Mouse (Mus musculus) cerebellum, adult 2 months (tissue): ENCODE data around the gene Olfr1219.

ENCODE experiments used
- CTCF ChIP-seq: fragments of 200-500 bp; IDR thresholded peaks from 2 replicates; pipeline ENCODE4 v1.5.1; 2011; ENCODE audit warnings: low read depth, mild to moderate bottlenecking, control low read depth, low read length, moderate library complexity, borderline replicate concordance; ENCODE audit not compliant: insufficient read depth
- POLR2A ChIP-seq: fragments of 200-500 bp; IDR thresholded peaks from 2 replicates; pipeline ENCODE4 v1.6.1; 2011; ENCODE audit warnings: low read length, control low read depth, borderline replicate concordance; ENCODE audit not compliant: insufficient read depth

- TF ChIP-seq POLR2A (no peak), CTCF (no peak)
Observed at GRCm38 (mm10) chr2:89105651-89106050, 22.3 kb upstream of the Olfr1219 start.
